Mouse (Mus musculus): ENCODE measurements around the gene Lifr. TPM values are rescaled to one million over a fixed set of nuclear protein-coding genes. Genes with fewer than 3 reads are reported as not detected.

The Lifr gene
- total and polyA plus RNA-seq, 2 experiments from 2014 or later: 14.9 to 24.0 TPM

DNA sequence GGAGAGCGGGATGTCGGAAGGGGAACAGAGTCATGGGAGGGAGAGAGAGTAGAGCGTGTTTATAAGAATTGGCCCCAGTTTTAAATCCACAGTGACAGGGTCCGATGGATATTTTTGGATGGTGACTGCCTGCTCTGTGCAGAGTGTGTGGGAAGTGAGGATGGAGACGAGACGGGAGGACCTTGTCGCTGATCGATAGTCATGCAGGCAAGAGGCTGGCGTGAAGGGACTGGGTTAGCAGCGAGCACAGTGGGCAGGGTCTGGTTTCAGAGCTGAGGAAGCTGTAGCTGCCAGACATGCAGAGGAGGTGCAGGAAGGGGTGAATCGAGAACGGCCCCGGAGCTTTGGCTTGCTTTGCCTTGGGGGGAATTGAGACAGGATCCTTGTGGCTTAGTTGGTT lies 50.8 kb downstream of the Lifr start:
- H3K4me1 ChIP-seq (ENCODE audit: control insufficient read depth, insufficient read depth): peaks cover 46% of the 10 kb centered on the region
- no peak for ATAC-seq (ENCODE audit: insufficient read depth, low read depth)
- DNase-seq (ENCODE audit: low spot score): no peak
- 0 out of 2 replicates have a peak overlapping the region, but pooled peaks have one; percentile 11 for H3K9ac ChIP-seq (replicated peaks; ENCODE audit: low read depth, low read length)
- 44% methylated on average over 13 of the region's 13 CpGs for WGBS
- H3K9me3 ChIP-seq (replicated peaks; ENCODE audit: control insufficient read depth, low read length): no peaks in the 10 kb centered on the region
- H3K4me3 ChIP-seq (ENCODE audit: low read depth, low read length): no peak overlapping the region
- no peak for TF ChIP-seq CTCF (IDR thresholded peaks at IDR 0.05; ENCODE audit: low read depth)
- TF ChIP-seq EP300 (IDR thresholded peaks at IDR 0.05; ENCODE audit: low read depth): no peak
- H3K4me2 ChIP-seq (ENCODE audit: low read depth, low read length): peak overlapping the region; percentile 10; the same call in 1 of the 2 replicates
- no peaks in the 10 kb centered on the region for H3K36me3 ChIP-seq (replicated peaks; ENCODE audit: control insufficient read depth, insufficient read depth, low read length)
- H3K27ac ChIP-seq (ENCODE audit: low read depth): no peak overlapping the region
- no peaks in the 10 kb centered on the region for H3K27me3 ChIP-seq (ENCODE audit: control insufficient read depth, insufficient read depth, low read length)

DNA sequence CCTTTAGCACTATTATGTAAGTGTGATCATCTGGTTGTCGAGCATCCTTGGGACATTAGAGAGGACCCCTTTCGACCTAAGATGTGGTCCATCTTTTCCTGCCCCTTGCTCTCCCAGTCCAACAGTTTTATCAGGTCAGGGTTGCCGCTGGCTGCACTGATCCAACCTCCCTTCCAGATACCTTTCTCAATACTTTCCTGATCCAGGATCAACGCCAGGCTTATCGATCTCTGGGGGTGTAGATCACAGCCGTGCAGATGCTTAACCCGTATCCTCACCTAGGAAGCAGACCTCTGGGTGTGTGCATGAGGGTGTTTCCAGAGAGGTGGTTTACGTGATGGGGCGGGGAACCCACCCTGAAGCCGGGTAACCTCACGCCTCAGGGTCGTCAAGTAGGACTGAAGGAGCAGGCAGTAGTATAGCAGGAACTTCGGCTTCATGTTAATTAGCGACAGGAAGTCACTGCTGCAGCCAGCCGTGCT lies 53.3 kb downstream of the Lifr start:
- 68% methylated on average over 15 of the region's 15 CpGs for WGBS
- ATAC-seq (ENCODE audit: insufficient read depth, low read depth) (no peak), DNase-seq (ENCODE audit: low spot score) (no peak)
- no peaks in the 10 kb centered on the region for H3K36me3 ChIP-seq (replicated peaks; ENCODE audit: control insufficient read depth, insufficient read depth, low read length)
- H3K9ac ChIP-seq (replicated peaks; ENCODE audit: low read depth, low read length): no peak overlapping the region
- TF ChIP-seq EP300 (IDR thresholded peaks at IDR 0.05; ENCODE audit: low read depth) (no peak), CTCF (IDR thresholded peaks at IDR 0.05; ENCODE audit: low read depth) (no peak)
- no peak overlapping the region for H3K27ac ChIP-seq (ENCODE audit: low read depth)
- H3K4me1 ChIP-seq (ENCODE audit: control insufficient read depth, insufficient read depth): peaks cover 45% of the 10 kb centered on the region
- H3K27me3 ChIP-seq (ENCODE audit: control insufficient read depth, insufficient read depth, low read length): no peaks in the 10 kb centered on the region
- H3K4me2 ChIP-seq (ENCODE audit: low read depth, low read length): no peak overlapping the region
- no peaks in the 10 kb centered on the region for H3K9me3 ChIP-seq (replicated peaks; ENCODE audit: control insufficient read depth, low read length)
- no peak overlapping the region for H3K4me3 ChIP-seq (ENCODE audit: low read depth, low read length)

DNA sequence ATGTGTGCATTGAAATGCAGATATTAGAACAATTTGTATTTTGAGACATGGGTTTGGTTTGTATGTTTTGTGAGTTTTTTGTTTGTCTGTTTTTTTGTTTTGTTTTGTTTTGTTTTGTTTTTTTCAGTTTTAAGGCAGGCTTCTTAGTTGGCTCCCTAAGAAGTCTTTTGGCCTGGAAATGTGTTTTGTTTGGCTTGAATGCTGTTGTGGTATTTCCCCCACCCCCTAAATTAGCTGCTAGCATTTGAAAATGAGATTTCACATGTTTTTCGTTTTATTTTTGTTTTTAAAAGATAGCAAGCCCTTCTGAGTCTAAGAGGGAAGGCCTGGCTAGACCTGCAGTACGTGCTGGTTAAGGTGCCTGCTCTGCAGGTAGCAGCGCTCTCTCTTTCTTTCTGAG lies 54.1 kb downstream of the Lifr start:
- Histone ChIP-seq H3K4me3 (ENCODE audit: low read depth, low read length) (no peak overlapping the region), H3K4me1 (ENCODE audit: control insufficient read depth, insufficient read depth) (peaks cover 45% of the 10 kb centered on the region), H3K27me3 (ENCODE audit: control insufficient read depth, insufficient read depth, low read length) (no peaks in the 10 kb centered on the region), H3K9me3 (replicated peaks; ENCODE audit: control insufficient read depth, low read length) (no peaks in the 10 kb centered on the region), H3K27ac (ENCODE audit: low read depth) (peak overlapping the region; percentile 39), H3K36me3 (replicated peaks; ENCODE audit: control insufficient read depth, insufficient read depth, low read length) (no peaks in the 10 kb centered on the region), H3K9ac (replicated peaks; ENCODE audit: low read depth, low read length) (no peak overlapping the region), H3K4me2 (ENCODE audit: low read depth, low read length) (0 out of 2 replicates have a peak overlapping the region, but pooled peaks have one; percentile 0)
- TF ChIP-seq CTCF (IDR thresholded peaks at IDR 0.05; ENCODE audit: low read depth) (no peak), EP300 (IDR thresholded peaks at IDR 0.05; ENCODE audit: low read depth) (no peak)
- WGBS: 64% methylated on average over 3 of the region's 3 CpGs
- DNase-seq (ENCODE audit: low spot score) (no peak), ATAC-seq (ENCODE audit: insufficient read depth, low read depth) (no peak)

DNA sequence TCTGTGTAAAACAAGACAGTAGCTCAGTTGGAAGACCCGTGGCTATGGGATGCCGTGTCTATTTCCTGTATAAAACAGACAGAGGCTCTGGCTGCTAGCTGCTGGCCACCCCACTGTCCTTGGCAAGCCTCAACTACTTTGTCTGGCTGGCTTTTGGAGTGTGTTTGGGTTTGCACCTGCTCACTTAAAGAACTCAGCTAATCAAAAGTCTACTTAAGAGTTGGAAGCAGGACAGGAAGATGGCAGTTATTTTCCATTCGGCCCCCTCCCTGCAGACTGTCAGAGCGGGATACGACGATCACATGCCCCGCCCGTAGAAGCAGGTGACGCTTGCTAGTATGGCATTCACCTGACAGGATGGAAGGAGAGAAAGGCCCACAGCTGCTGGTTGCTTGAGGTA lies 54.5 kb downstream of the Lifr start:
- H3K4me3 ChIP-seq (ENCODE audit: low read depth, low read length): no peak overlapping the region
- ATAC-seq (ENCODE audit: insufficient read depth, low read depth): peak; percentile 36; the same call in 1 of the 2 replicates

DNA sequence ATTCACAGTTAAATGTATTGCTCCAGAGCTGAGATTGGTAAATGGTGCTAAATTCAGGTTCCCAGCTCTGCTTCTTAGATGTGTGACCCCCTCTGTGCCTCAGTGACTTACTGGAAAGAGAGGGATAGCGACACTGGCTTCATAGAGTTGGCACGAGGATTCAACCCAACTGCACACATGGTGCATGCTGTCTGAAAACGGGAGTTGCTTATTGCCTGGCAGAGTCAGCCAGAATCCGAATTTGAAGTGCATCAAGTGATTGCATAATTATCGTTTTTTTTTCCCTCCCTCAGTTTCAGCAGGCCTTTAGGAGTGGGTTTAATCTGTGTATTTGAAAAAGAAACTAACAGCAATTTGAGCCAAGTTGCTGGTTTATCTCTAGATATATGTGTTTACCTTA lies 55.1 kb downstream of the Lifr start:
- no peak for DNase-seq (ENCODE audit: low spot score)
- TF ChIP-seq EP300 (IDR thresholded peaks at IDR 0.05; ENCODE audit: low read depth) (no peak), CTCF (IDR thresholded peaks at IDR 0.05; ENCODE audit: low read depth) (no peak)
- WGBS: 64% methylated on average over 5 of the region's 5 CpGs
- Histone ChIP-seq H3K9me3 (replicated peaks; ENCODE audit: control insufficient read depth, low read length) (no peaks in the 10 kb centered on the region), H3K27me3 (ENCODE audit: control insufficient read depth, insufficient read depth, low read length) (no peaks in the 10 kb centered on the region), H3K27ac (ENCODE audit: low read depth) (0 out of 2 replicates have a peak overlapping the region, but pooled peaks have one; percentile 39), H3K36me3 (replicated peaks; ENCODE audit: control insufficient read depth, insufficient read depth, low read length) (0 out of 2 replicates have a peak, but pooled peaks cover 3% of the 10 kb centered on the region), H3K4me1 (ENCODE audit: control insufficient read depth, insufficient read depth) (peaks cover 41% of the 10 kb centered on the region), H3K9ac (replicated peaks; ENCODE audit: low read depth, low read length) (no peak overlapping the region), H3K4me3 (ENCODE audit: low read depth, low read length) (no peak overlapping the region), H3K4me2 (ENCODE audit: low read depth, low read length) (no peak overlapping the region)
- no peak for ATAC-seq (ENCODE audit: insufficient read depth, low read depth)

More for the DNA sequence above, 54.5 kb downstream of the Lifr start:
- H3K4me2 ChIP-seq (ENCODE audit: low read depth, low read length): 0 out of 2 replicates have a peak overlapping the region, but pooled peaks have one; percentile 0
- 41% methylated on average over 9 of the region's 9 CpGs for WGBS
- no peak for DNase-seq (ENCODE audit: low spot score)
- peaks cover 45% of the 10 kb centered on the region for H3K4me1 ChIP-seq (ENCODE audit: control insufficient read depth, insufficient read depth)
- TF ChIP-seq CTCF (IDR thresholded peaks at IDR 0.05; ENCODE audit: low read depth) (no peak), EP300 (IDR thresholded peaks at IDR 0.05; ENCODE audit: low read depth) (no peak)
- no peaks in the 10 kb centered on the region for H3K27me3 ChIP-seq (ENCODE audit: control insufficient read depth, insufficient read depth, low read length)
- H3K27ac ChIP-seq (ENCODE audit: low read depth): peak overlapping the region; percentile 39
- H3K36me3 ChIP-seq (replicated peaks; ENCODE audit: control insufficient read depth, insufficient read depth, low read length): no peaks in the 10 kb centered on the region
- H3K9ac ChIP-seq (replicated peaks; ENCODE audit: low read depth, low read length): no peak overlapping the region
- H3K9me3 ChIP-seq (replicated peaks; ENCODE audit: control insufficient read depth, low read length): no peaks in the 10 kb centered on the region

GRCm38 (mm10) chr15:7146529-7146928 lies 56.1 kb downstream of the Lifr start:
- H3K9ac ChIP-seq (replicated peaks; ENCODE audit: low read depth, low read length): no peak overlapping the region
- no peak for TF ChIP-seq EP300 (IDR thresholded peaks at IDR 0.05; ENCODE audit: low read depth)
- TF ChIP-seq CTCF (IDR thresholded peaks at IDR 0.05; ENCODE audit: low read depth): no peak
- no peaks in the 10 kb centered on the region for H3K9me3 ChIP-seq (replicated peaks; ENCODE audit: control insufficient read depth, low read length)
- H3K27ac ChIP-seq (ENCODE audit: low read depth): no peak overlapping the region
- no peak for DNase-seq (ENCODE audit: low spot score)
- H3K4me1 ChIP-seq (ENCODE audit: control insufficient read depth, insufficient read depth): peaks cover 32% of the 10 kb centered on the region
- peaks cover 6% of the 10 kb centered on the region; the same call in 1 of the 2 replicates for H3K36me3 ChIP-seq (replicated peaks; ENCODE audit: control insufficient read depth, insufficient read depth, low read length)
- WGBS: 19% methylated on average over 8 of the region's 8 CpGs
- ATAC-seq (ENCODE audit: insufficient read depth, low read depth): no peak
- H3K4me2 ChIP-seq (ENCODE audit: low read depth, low read length): no peak overlapping the region
- no peak overlapping the region for H3K4me3 ChIP-seq (ENCODE audit: low read depth, low read length)
- H3K27me3 ChIP-seq (ENCODE audit: control insufficient read depth, insufficient read depth, low read length): no peaks in the 10 kb centered on the region
